Mouse (Mus musculus): ENCODE results near the gene Gm20695. TPM values are rescaled to one million over a fixed set of nuclear protein-coding genes. Genes with fewer than 3 reads are reported as not detected.

Gm20695 gene
- 1.6 and 4.4 TPM in 2 replicates for polyA plus RNA-seq (2014; fragmentation: Nextera tagmentation; extraction: Ambion mirVana)

GRCm38 (mm10) chr16:3884201-3885064 is at the start of gene Gm20695, which contains the start of gene Zfp597:
TSS of gene Gm20695 (plus strand) at chr16:3884648.
TSS of gene Zfp597 (minus strand) at chr16:3884561.
- no peaks in the 10 kb centered on the region for H3K9me3 ChIP-seq (replicated peaks; ENCODE audit: control insufficient read depth, low read length)
- H3K27ac ChIP-seq (replicated peaks; ENCODE audit: low read depth, low read length): peak within 1 kb of the TSS; percentile 76
- no peaks in the 10 kb centered on the region for H3K36me3 ChIP-seq (replicated peaks; ENCODE audit: control insufficient read depth, insufficient read depth, low read depth, low read length)
- no peaks in the 10 kb centered on the region; the same call in 1 of the 2 replicates for H3K4me1 ChIP-seq (ENCODE audit: control insufficient read depth, insufficient read depth, low read length)
- DNase-seq (ENCODE audit: low spot score): peak; percentile 95
- H3K4me2 ChIP-seq (ENCODE audit: low read depth, low read length): peak within 1 kb of the TSS; percentile 53
- peak; percentile 98 for ATAC-seq (replicated peaks; ENCODE audit: insufficient number of reproducible peaks, low FRiP score, low TSS enrichment, low read depth)
- peak within 1 kb of the TSS; percentile 89 for H3K4me3 ChIP-seq (ENCODE audit: low read depth, low read length)
- WGBS: under 1% methylated on average over 84 of the region's 88 CpGs
- H3K9ac ChIP-seq (replicated peaks; ENCODE audit: low read length): peak within 1 kb of the TSS; percentile 84
- no peaks in the 10 kb centered on the region for H3K27me3 ChIP-seq (ENCODE audit: control insufficient read depth, insufficient read depth, low read length)

DNA sequence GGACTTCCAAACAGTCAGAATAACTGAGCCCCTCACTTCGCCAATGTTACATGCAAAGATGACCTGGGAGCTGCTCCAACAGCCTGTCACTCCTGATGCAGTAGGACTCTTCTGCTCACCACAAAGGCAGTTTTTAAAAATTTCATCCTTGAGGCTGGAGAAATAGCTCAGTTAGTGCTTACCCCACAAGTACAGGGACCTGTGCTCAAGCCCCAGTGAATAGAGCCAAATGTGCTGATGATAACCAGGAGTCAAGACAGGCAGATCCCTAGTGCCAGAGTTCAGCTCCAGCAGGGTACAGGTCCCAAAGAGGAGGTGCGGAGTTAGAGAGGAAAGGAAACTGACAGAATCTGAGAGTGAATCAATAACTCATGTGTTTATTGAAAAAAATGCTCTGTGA is 49.0 kb upstream of the Gm20695 start:
- ATAC-seq (replicated peaks; ENCODE audit: insufficient number of reproducible peaks, low FRiP score, low TSS enrichment, low read depth): no peak
- Histone ChIP-seq H3K9ac (replicated peaks; ENCODE audit: low read length) (no peak overlapping the region), H3K4me2 (ENCODE audit: low read depth, low read length) (no peak overlapping the region), H3K27me3 (ENCODE audit: control insufficient read depth, insufficient read depth, low read length) (no peaks in the 10 kb centered on the region), H3K9me3 (replicated peaks; ENCODE audit: control insufficient read depth, low read length) (no peaks in the 10 kb centered on the region), H3K36me3 (replicated peaks; ENCODE audit: control insufficient read depth, insufficient read depth, low read depth, low read length) (no peaks in the 10 kb centered on the region), H3K4me1 (ENCODE audit: control insufficient read depth, insufficient read depth, low read length) (no peaks in the 10 kb centered on the region), H3K4me3 (ENCODE audit: low read depth, low read length) (no peak overlapping the region), H3K27ac (replicated peaks; ENCODE audit: low read depth, low read length) (no peak overlapping the region)
- no peak for DNase-seq (ENCODE audit: low spot score)
- WGBS: 83% methylated on average over 2 of the region's 2 CpGs

- H3K4me3 ChIP-seq (ENCODE audit: low read depth, low read length): no peak overlapping the region
- H3K4me2 ChIP-seq (ENCODE audit: low read depth, low read length): no peak overlapping the region
- no peak overlapping the region for H3K9ac ChIP-seq (replicated peaks; ENCODE audit: low read length)
- DNase-seq (ENCODE audit: low spot score) (peak; percentile 18), ATAC-seq (replicated peaks; ENCODE audit: insufficient number of reproducible peaks, low FRiP score, low TSS enrichment, low read depth) (no peak)
- no peaks in the 10 kb centered on the region for H3K9me3 ChIP-seq (replicated peaks; ENCODE audit: control insufficient read depth, low read length)
- WGBS: 65% methylated on average over 17 of the region's 17 CpGs
- no peak overlapping the region for H3K27ac ChIP-seq (replicated peaks; ENCODE audit: low read depth, low read length)
- H3K27me3 ChIP-seq (ENCODE audit: control insufficient read depth, insufficient read depth, low read length): no peaks in the 10 kb centered on the region
- H3K4me1 ChIP-seq (ENCODE audit: control insufficient read depth, insufficient read depth, low read length): no peaks in the 10 kb centered on the region
- no peaks in the 10 kb centered on the region for H3K36me3 ChIP-seq (replicated peaks; ENCODE audit: control insufficient read depth, insufficient read depth, low read depth, low read length)
Observed at GRCm38 (mm10) chr16:3839157-3839885, 45.1 kb upstream of the Gm20695 start.

DNA sequence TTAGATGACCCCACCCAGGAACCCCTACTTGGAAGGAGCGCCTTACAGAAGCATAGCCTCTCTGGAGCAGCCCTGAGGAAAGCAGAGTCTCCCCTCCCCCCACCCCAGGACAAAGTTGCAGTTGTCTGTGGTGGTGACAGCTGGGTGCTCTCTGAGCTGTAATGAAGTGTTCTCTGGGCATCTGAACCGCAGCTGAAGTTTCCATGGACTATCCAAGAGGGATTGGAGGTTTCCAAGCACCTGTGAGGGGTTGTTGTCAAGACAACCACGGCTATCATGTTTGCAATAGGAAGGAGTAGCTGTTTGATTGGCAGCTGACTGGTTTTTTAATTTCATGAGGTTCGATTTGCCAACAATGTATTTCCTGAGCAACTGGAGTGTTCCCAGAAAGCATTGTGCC is 41.5 kb upstream of the Gm20695 start:
- Histone ChIP-seq H3K9me3 (replicated peaks; ENCODE audit: control insufficient read depth, low read length) (no peaks in the 10 kb centered on the region), H3K9ac (replicated peaks; ENCODE audit: low read length) (no peak overlapping the region), H3K27ac (replicated peaks; ENCODE audit: low read depth, low read length) (no peak overlapping the region), H3K4me3 (ENCODE audit: low read depth, low read length) (no peak overlapping the region), H3K36me3 (replicated peaks; ENCODE audit: control insufficient read depth, insufficient read depth, low read depth, low read length) (no peaks in the 10 kb centered on the region), H3K4me2 (ENCODE audit: low read depth, low read length) (no peak overlapping the region), H3K27me3 (ENCODE audit: control insufficient read depth, insufficient read depth, low read length) (no peaks in the 10 kb centered on the region), H3K4me1 (ENCODE audit: control insufficient read depth, insufficient read depth, low read length) (no peaks in the 10 kb centered on the region)
- ATAC-seq (replicated peaks; ENCODE audit: insufficient number of reproducible peaks, low FRiP score, low TSS enrichment, low read depth) (no peak), DNase-seq (ENCODE audit: low spot score) (no peak)
- 31% methylated on average over 4 of the region's 4 CpGs for WGBS

GRCm38 (mm10) chr16:3843796-3844195 is 40.7 kb upstream of the Gm20695 start:
- 79% methylated on average over 1 of the region's 1 CpGs for WGBS
- Histone ChIP-seq H3K9me3 (replicated peaks; ENCODE audit: control insufficient read depth, low read length) (no peaks in the 10 kb centered on the region), H3K4me1 (ENCODE audit: control insufficient read depth, insufficient read depth, low read length) (no peaks in the 10 kb centered on the region), H3K27ac (replicated peaks; ENCODE audit: low read depth, low read length) (no peak overlapping the region), H3K4me2 (ENCODE audit: low read depth, low read length) (no peak overlapping the region), H3K4me3 (ENCODE audit: low read depth, low read length) (no peak overlapping the region), H3K9ac (replicated peaks; ENCODE audit: low read length) (no peak overlapping the region), H3K27me3 (ENCODE audit: control insufficient read depth, insufficient read depth, low read length) (no peaks in the 10 kb centered on the region), H3K36me3 (replicated peaks; ENCODE audit: control insufficient read depth, insufficient read depth, low read depth, low read length) (no peaks in the 10 kb centered on the region)
- DNase-seq (ENCODE audit: low spot score) (no peak), ATAC-seq (replicated peaks; ENCODE audit: insufficient number of reproducible peaks, low FRiP score, low TSS enrichment, low read depth) (no peak)

- Histone ChIP-seq H3K4me2 (ENCODE audit: low read depth, low read length) (peak within 1 kb of the TSS; percentile 65), H3K9ac (replicated peaks; ENCODE audit: low read length) (peak within 1 kb of the TSS; percentile 72), H3K27ac (replicated peaks; ENCODE audit: low read depth, low read length) (no peak within 1 kb of the TSS), H3K27me3 (ENCODE audit: control insufficient read depth, insufficient read depth, low read length) (no peaks in the 10 kb centered on the region), H3K9me3 (replicated peaks; ENCODE audit: control insufficient read depth, low read length) (no peaks in the 10 kb centered on the region), H3K4me3 (ENCODE audit: low read depth, low read length) (peak within 1 kb of the TSS; percentile 64), H3K4me1 (ENCODE audit: control insufficient read depth, insufficient read depth, low read length) (no peaks in the 10 kb centered on the region), H3K36me3 (replicated peaks; ENCODE audit: control insufficient read depth, insufficient read depth, low read depth, low read length) (no peaks in the 10 kb centered on the region)
- WGBS: 3% methylated on average over 38 of the region's 38 CpGs
- DNase-seq (ENCODE audit: low spot score): peak; percentile 97
- ATAC-seq (replicated peaks; ENCODE audit: insufficient number of reproducible peaks, low FRiP score, low TSS enrichment, low read depth): peak; percentile 100
Observed at GRCm38 (mm10) chr16:3846711-3847518, 37.5 kb upstream of the Gm20695 start, which contains the start of gene Zfp174. TSS of gene Zfp174 (plus strand) at chr16:3847268.

DNA sequence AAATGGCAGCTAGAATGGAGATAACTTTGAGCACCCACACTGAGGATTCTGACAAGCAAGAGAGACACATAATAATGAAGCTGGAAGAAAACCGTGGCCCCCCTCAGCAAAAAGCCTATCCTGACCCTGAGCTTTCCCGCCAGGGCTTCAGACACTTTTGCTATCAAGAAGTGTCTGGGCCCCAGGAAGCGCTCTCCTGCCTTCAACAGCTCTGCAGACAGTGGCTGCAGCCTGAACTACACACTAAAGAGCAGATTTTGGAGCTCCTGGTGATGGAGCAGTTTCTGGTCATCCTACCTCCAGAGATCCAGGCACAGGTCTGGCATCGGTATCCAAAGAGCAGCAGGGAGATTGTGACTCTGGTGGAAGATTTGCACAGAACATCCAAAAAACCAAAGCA is 36.6 kb upstream of the Gm20695 start:
- no peaks in the 10 kb centered on the region for H3K27me3 ChIP-seq (ENCODE audit: control insufficient read depth, insufficient read depth, low read length)
- ATAC-seq (replicated peaks; ENCODE audit: insufficient number of reproducible peaks, low FRiP score, low TSS enrichment, low read depth): no peak
- H3K4me2 ChIP-seq (ENCODE audit: low read depth, low read length): peak overlapping the region; percentile 44
- H3K4me1 ChIP-seq (ENCODE audit: control insufficient read depth, insufficient read depth, low read length): no peaks in the 10 kb centered on the region
- peak overlapping the region; percentile 6; the same call in 1 of the 2 replicates for H3K9ac ChIP-seq (replicated peaks; ENCODE audit: low read length)
- H3K36me3 ChIP-seq (replicated peaks; ENCODE audit: control insufficient read depth, insufficient read depth, low read depth, low read length): no peaks in the 10 kb centered on the region
- no peak for DNase-seq (ENCODE audit: low spot score)
- no peak overlapping the region for H3K27ac ChIP-seq (replicated peaks; ENCODE audit: low read depth, low read length)
- 69% methylated on average over 4 of the region's 4 CpGs for WGBS
- H3K9me3 ChIP-seq (replicated peaks; ENCODE audit: control insufficient read depth, low read length): no peaks in the 10 kb centered on the region
- peak overlapping the region; percentile 64; the same call in 1 of the 2 replicates for H3K4me3 ChIP-seq (ENCODE audit: low read depth, low read length)

Data from embryonic facial prominence, embryonic 11.5 days (tissue).